Mouse (Mus musculus): Measurements from ENCODE around the gene Trip6.

Gene Trip6

DNA sequence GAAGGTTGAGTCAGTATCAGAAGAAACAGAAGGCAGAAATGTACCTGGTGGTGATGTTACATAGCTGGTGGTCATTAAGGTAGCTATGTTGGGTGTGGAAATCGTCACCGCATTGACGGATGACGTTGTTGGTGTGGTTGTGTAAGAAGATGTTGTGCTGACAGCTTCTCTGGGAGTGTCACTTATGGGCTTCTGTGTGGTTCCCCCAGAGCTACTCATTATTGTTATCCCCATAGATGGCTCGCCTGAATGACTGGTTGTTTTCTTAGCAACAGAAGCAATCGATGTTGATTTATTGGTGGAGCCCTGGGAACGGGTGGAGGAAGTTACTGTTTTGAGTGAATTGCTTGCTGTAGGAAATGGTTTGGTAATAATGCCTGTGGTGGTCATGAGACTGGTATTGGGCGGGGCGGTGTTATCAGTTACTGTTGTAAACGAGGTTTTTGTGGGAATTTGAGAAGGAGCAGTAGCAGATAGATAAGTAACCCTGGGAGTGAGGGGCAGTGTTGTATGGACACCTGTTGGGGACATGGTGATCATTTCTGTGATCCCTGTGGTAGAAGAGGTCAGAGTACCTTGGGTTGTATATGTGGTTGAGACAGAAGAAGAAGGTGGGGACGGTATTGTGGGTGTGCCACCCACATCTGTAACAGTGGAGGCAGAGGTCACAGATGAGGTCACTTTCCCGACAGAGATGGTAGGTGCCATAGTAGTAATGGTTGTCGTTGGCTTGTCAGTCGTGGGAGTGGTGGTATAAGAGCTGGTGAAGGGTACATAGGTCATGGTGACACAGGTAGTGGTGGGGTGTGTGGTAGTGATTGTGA is 50.1 kb downstream of the Trip6 start:
- DNase-seq (ENCODE audit: low spot score), result no peak

Data from urinary bladder, postnatal 14 days (tissue).